Mouse (Mus musculus): Measurements from ENCODE around the gene Golga4. TPM values are rescaled to one million over a fixed set of nuclear protein-coding genes. Genes with fewer than 3 reads are reported as not detected.

Gene Golga4
- total RNA-seq, 2 experiments from 2014 or later = 262 to 330 TPM

- intact Hi-C loops (cut with DNase I) = no loop called here
- DNase-seq = no peak
These were observed 106.0 kb downstream of the Golga4 start for GRCm38 (mm10) chr9:118611958-118612581.

GRCm38 (mm10) chr9:118617237-118617636, 111.2 kb downstream of the Golga4 start:
- intact Hi-C loops (cut with DNase I) = no loop called here
- no peak for DNase-seq

GRCm38 (mm10) chr9:118618732-118619250, 112.7 kb downstream of the Golga4 start:
- intact Hi-C loops (cut with DNase I) = no loop called here
- DNase-seq = no peak

GRCm38 (mm10) chr9:118620807-118621206, 114.7 kb downstream of the Golga4 start:
- intact Hi-C loops (cut with DNase I) = no loop called here

GRCm38 (mm10) chr9:118621691-118622090, 115.6 kb downstream of the Golga4 start:
- intact Hi-C loops (cut with DNase I) = no loop called here
- no peak for DNase-seq

More at GRCm38 (mm10) chr9:118620807-118621206, 114.7 kb downstream of the Golga4 start:
- DNase-seq = no peak

- peak; percentile 44 to 56 for DNase-seq
- intact Hi-C loops (cut with DNase I) = no loop called here
These were observed 116.5 kb downstream of the Golga4 start for GRCm38 (mm10) chr9:118622376-118623166.

- DNase-seq = no peak
- intact Hi-C loops (cut with DNase I) = no loop called here
These were observed 117.4 kb downstream of the Golga4 start for GRCm38 (mm10) chr9:118623483-118623882.

GRCm38 (mm10) chr9:118624146-118624545, 118.1 kb downstream of the Golga4 start:
- no peak for DNase-seq
- intact Hi-C loops (cut with DNase I) = no loop called here

- intact Hi-C loops (cut with DNase I) = no loop called here
- no peak for DNase-seq
These were observed 123.8 kb downstream of the Golga4 start for GRCm38 (mm10) chr9:118629763-118630379.

Other genes starting within 250 kb of the Golga4 start
- not detected for gene Eomes, start 28.1 kb upstream of the Golga4 start, total RNA-seq (2021)
- gene Itga9, start 100.4 kb downstream of the Golga4 start, total RNA-seq (2021) = 1 to 10 TPM; 5.8 TPM

Data from gastrocnemius, postnatal 36 days (tissue).